Mouse (Mus musculus): ENCODE data around the gene Tiparp. TPM values are rescaled to one million over a fixed set of nuclear protein-coding genes. Genes with fewer than 3 reads are reported as not detected.
A peak's percentile ranks its signal among the peaks of the same experiment; 100 is the strongest.

Tiparp gene
- polyA plus RNA-seq (2011; ENCODE audit: insufficient read depth, insufficient read length, low replicate concordance, missing spikeins) = 0.99 and 6.6 TPM in 2 replicates

GRCm38 (mm10) chr3:65527691-65528601 lies at the start of gene Tiparp:
TSS of gene Tiparp (plus strand) at chr3:65528410.
- peak; percentile 10; the same call in 1 of the 2 replicates for TF ChIP-seq CTCF (IDR thresholded peaks at IDR 0.05; ENCODE audit: control insufficient read depth, insufficient read depth, low read length)
- TF ChIP-seq POLR2A (IDR thresholded peaks at IDR 0.05; ENCODE audit: borderline replicate concordance, control insufficient read depth, low read depth, low read length) = peak; percentile 98
- no peaks in the 10 kb centered on the region; the same call in 1 of the 2 replicates for H3K4me1 ChIP-seq (ENCODE audit: control insufficient read depth, insufficient read depth, low read length)
- WGBS = under 1% methylated on average over 109 of the region's 109 CpGs
- H3K4me3 ChIP-seq (replicated peaks; ENCODE audit: control insufficient read depth, low read depth, low read length) = peak within 1 kb of the TSS; percentile 93
- peak within 1 kb of the TSS; percentile 98 for H3K27ac ChIP-seq (ENCODE audit: control insufficient read depth, insufficient read depth, low read depth, low read length, poor library complexity)

- Histone ChIP-seq H3K4me3 (replicated peaks; ENCODE audit: control insufficient read depth, low read depth, low read length) (no peak overlapping the region), H3K4me1 (ENCODE audit: control insufficient read depth, insufficient read depth, low read length) (no peaks in the 10 kb centered on the region), H3K27ac (ENCODE audit: control insufficient read depth, insufficient read depth, low read depth, low read length, poor library complexity) (no peak overlapping the region)
- TF ChIP-seq POLR2A (IDR thresholded peaks at IDR 0.05; ENCODE audit: borderline replicate concordance, control insufficient read depth, low read depth, low read length) (no peak), CTCF (IDR thresholded peaks at IDR 0.05; ENCODE audit: control insufficient read depth, insufficient read depth, low read length) (no peak)
- WGBS = 75% methylated on average over 6 of the region's 6 CpGs
Measured at GRCm38 (mm10) chr3:65480676-65481075, 47.5 kb upstream of the Tiparp start.

- TF ChIP-seq POLR2A (IDR thresholded peaks at IDR 0.05; ENCODE audit: borderline replicate concordance, control insufficient read depth, low read depth, low read length) (no peak), CTCF (IDR thresholded peaks at IDR 0.05; ENCODE audit: control insufficient read depth, insufficient read depth, low read length) (no peak)
- WGBS = 71% methylated on average over 1 of the region's 1 CpGs
- Histone ChIP-seq H3K4me1 (ENCODE audit: control insufficient read depth, insufficient read depth, low read length) (no peaks in the 10 kb centered on the region), H3K4me3 (replicated peaks; ENCODE audit: control insufficient read depth, low read depth, low read length) (no peak overlapping the region), H3K27ac (ENCODE audit: control insufficient read depth, insufficient read depth, low read depth, low read length, poor library complexity) (no peak overlapping the region)
Measured at GRCm38 (mm10) chr3:65482266-65482665, 45.9 kb upstream of the Tiparp start.

GRCm38 (mm10) chr3:65482698-65483407 lies 45.4 kb upstream of the Tiparp start:
- no peak overlapping the region for H3K27ac ChIP-seq (ENCODE audit: control insufficient read depth, insufficient read depth, low read depth, low read length, poor library complexity)
- WGBS = 42% methylated on average over 6 of the region's 6 CpGs
- no peak overlapping the region for H3K4me3 ChIP-seq (replicated peaks; ENCODE audit: control insufficient read depth, low read depth, low read length)
- H3K4me1 ChIP-seq (ENCODE audit: control insufficient read depth, insufficient read depth, low read length) = no peaks in the 10 kb centered on the region
- TF ChIP-seq POLR2A (IDR thresholded peaks at IDR 0.05; ENCODE audit: borderline replicate concordance, control insufficient read depth, low read depth, low read length) (no peak), CTCF (IDR thresholded peaks at IDR 0.05; ENCODE audit: control insufficient read depth, insufficient read depth, low read length) (no peak)

GRCm38 (mm10) chr3:65484161-65484733 lies 44.0 kb upstream of the Tiparp start:
- Histone ChIP-seq H3K4me3 (replicated peaks; ENCODE audit: control insufficient read depth, low read depth, low read length) (no peak overlapping the region), H3K27ac (ENCODE audit: control insufficient read depth, insufficient read depth, low read depth, low read length, poor library complexity) (no peak overlapping the region), H3K4me1 (ENCODE audit: control insufficient read depth, insufficient read depth, low read length) (no peaks in the 10 kb centered on the region)
- 43% methylated on average over 7 of the region's 7 CpGs for WGBS
- no peak for TF ChIP-seq CTCF (IDR thresholded peaks at IDR 0.05; ENCODE audit: control insufficient read depth, insufficient read depth, low read length)
- TF ChIP-seq POLR2A (IDR thresholded peaks at IDR 0.05; ENCODE audit: borderline replicate concordance, control insufficient read depth, low read depth, low read length) = no peak

- 77% methylated on average over 2 of the region's 2 CpGs for WGBS
- no peak for TF ChIP-seq POLR2A (IDR thresholded peaks at IDR 0.05; ENCODE audit: borderline replicate concordance, control insufficient read depth, low read depth, low read length)
- no peak for TF ChIP-seq CTCF (IDR thresholded peaks at IDR 0.05; ENCODE audit: control insufficient read depth, insufficient read depth, low read length)
- H3K4me3 ChIP-seq (replicated peaks; ENCODE audit: control insufficient read depth, low read depth, low read length) = no peak overlapping the region
- H3K27ac ChIP-seq (ENCODE audit: control insufficient read depth, insufficient read depth, low read depth, low read length, poor library complexity) = no peak overlapping the region
- H3K4me1 ChIP-seq (ENCODE audit: control insufficient read depth, insufficient read depth, low read length) = no peaks in the 10 kb centered on the region
Measured at GRCm38 (mm10) chr3:65487419-65488088, 40.7 kb upstream of the Tiparp start.

GRCm38 (mm10) chr3:65488556-65489244 lies 39.5 kb upstream of the Tiparp start:
- no peaks in the 10 kb centered on the region for H3K4me1 ChIP-seq (ENCODE audit: control insufficient read depth, insufficient read depth, low read length)
- 67% methylated on average over 1 of the region's 1 CpGs for WGBS

More at GRCm38 (mm10) chr3:65488556-65489244, 39.5 kb upstream of the Tiparp start:
- Histone ChIP-seq H3K4me3 (replicated peaks; ENCODE audit: control insufficient read depth, low read depth, low read length) (no peak overlapping the region), H3K27ac (ENCODE audit: control insufficient read depth, insufficient read depth, low read depth, low read length, poor library complexity) (no peak overlapping the region)
- TF ChIP-seq CTCF (IDR thresholded peaks at IDR 0.05; ENCODE audit: control insufficient read depth, insufficient read depth, low read length) = no peak
